Mouse (Mus musculus) MEL (cell line): ENCODE measurements around the gene Pgc. TPM values are rescaled to one million over a fixed set of nuclear protein-coding genes. Genes with fewer than 3 reads are reported as not detected.
A peak's percentile ranks its signal among the peaks of the same experiment; 100 is the strongest.

Experiments used
- DNase-seq: peaks from one replicate; pipeline ENCODE4 v3.0.0; 2011; ENCODE audit warnings: low read depth, low spot score
- H3K27ac ChIP-seq: 2 replicates; pipeline ENCODE4 v1.5.1; 2012; ENCODE audit warnings: low read depth, mild to moderate bottlenecking, control low read depth, low read length, moderate library complexity; ENCODE audit not compliant: control insufficient read depth
- H3K27me3 ChIP-seq, 2 experiments: fragments of 150-350 bp in 1 of 2; sonication (generic) in 1 of 2; 2 replicates each; pipeline ENCODE4 v1.6.1; 2012; ENCODE audit warnings: low read length in 2 of 2, mild to moderate bottlenecking in 2 of 2, improper control_type of control experiment in 1 of 2, moderate library complexity in 1 of 2; ENCODE audit not compliant: insufficient read depth in 2 of 2, control insufficient read depth in 1 of 2
- H3K36me3 ChIP-seq, 2 experiments: 2 replicates each; pipeline ENCODE4 v1.6.1; 2012 to 2014; ENCODE audit warnings: low read length in 2 of 2, improper control_type of control experiment in 1 of 2, inconsistent platforms in 1 of 2, mild to moderate bottlenecking in 1 of 2; ENCODE audit not compliant: insufficient read depth in 2 of 2, control insufficient read depth in 1 of 2
- H3K4me1 ChIP-seq, 2 experiments: fragments of 150-350 bp in 1 of 2; sonication (generic) in 1 of 2; 2 replicates each; pipeline ENCODE4 v1.6.1; 2012; ENCODE audit warnings: low read length in 2 of 2, improper control_type of control experiment in 1 of 2, mild to moderate bottlenecking in 1 of 2; ENCODE audit not compliant: insufficient read depth in 2 of 2, control insufficient read depth in 1 of 2
- H3K4me3 ChIP-seq, 2 experiments: fragments of 150-350 bp in 1 of 2; sonication (generic) in 1 of 2; 2 replicates each; pipeline ENCODE4 v1.5.1; 2012; ENCODE audit warnings: low read depth in 2 of 2, low read length in 2 of 2, mild to moderate bottlenecking in 2 of 2, moderate library complexity in 2 of 2, control low read depth in 1 of 2, improper control_type of control experiment in 1 of 2; ENCODE audit not compliant: control insufficient read depth in 1 of 2, insufficient read depth in 1 of 2
- H3K79me2 ChIP-seq: 2 replicates; pipeline ENCODE4 v1.6.1; 2012; ENCODE audit warnings: mild to moderate bottlenecking, low read length, moderate library complexity; ENCODE audit not compliant: control insufficient read depth, poor library complexity, insufficient read depth
- H3K9ac ChIP-seq: 2 replicates; pipeline ENCODE4 v1.6.1; 2012; ENCODE audit warnings: low read depth, mild to moderate bottlenecking, control low read depth, low read length, moderate library complexity; ENCODE audit not compliant: control insufficient read depth, poor library complexity, severe bottlenecking
- H3K9me3 ChIP-seq: fragments of 150-350 bp; sonication (generic); replicated peaks from 2 replicates; pipeline ENCODE4 v1.6.1; 2012; ENCODE audit warnings: mild to moderate bottlenecking, low read length, improper control_type of control experiment, moderate library complexity; ENCODE audit not compliant: insufficient read depth
- BHLHE40 ChIP-seq: IDR thresholded peaks from 2 replicates; pipeline ENCODE4 v1.6.1; 2012; ENCODE audit warnings: low read depth, mild to moderate bottlenecking, inconsistent platforms, low read length, improper control_type of control experiment, borderline replicate concordance
- CHD2 ChIP-seq: IDR thresholded peaks from 2 replicates; pipeline ENCODE4 v1.6.1; 2011; ENCODE audit warnings: low read length, improper control_type of control experiment
- E2F4 ChIP-seq: IDR thresholded peaks from 2 replicates; pipeline ENCODE4 v1.6.1; 2011; ENCODE audit warnings: low read depth, low read length, improper control_type of control experiment, borderline replicate concordance
- EP300 ChIP-seq, 2 experiments: IDR thresholded peaks; 2 replicates each; pipeline ENCODE4 v1.6.1; 2011; ENCODE audit warnings: improper control_type of control experiment in 2 of 2, low read length in 2 of 2, low read depth in 1 of 2, mild to moderate bottlenecking in 1 of 2
- ETS1 ChIP-seq: IDR thresholded peaks from 2 replicates; pipeline ENCODE4 v1.6.1; 2012; ENCODE audit warnings: low read depth, mild to moderate bottlenecking, inconsistent platforms, low read length, improper control_type of control experiment, moderate library complexity
- GABPA ChIP-seq: IDR thresholded peaks from 2 replicates; pipeline ENCODE4 v1.6.1; 2012; ENCODE audit warnings: low read depth, mild to moderate bottlenecking, inconsistent platforms, low read length, improper control_type of control experiment, moderate library complexity
- GATA1 ChIP-seq: IDR thresholded peaks from 2 replicates; pipeline ENCODE4 v1.6.1; 2011; ENCODE audit warnings: low read depth, low read length, improper control_type of control experiment
- HCFC1 ChIP-seq: IDR thresholded peaks from 2 replicates; pipeline ENCODE4 v1.6.1; 2012; ENCODE audit warnings: low read depth, mild to moderate bottlenecking, inconsistent platforms, low read length, improper control_type of control experiment, moderate library complexity
- KAT2A ChIP-seq: conservative IDR thresholded peaks from 2 replicates; pipeline ENCODE4 v1.6.1; 2012; ENCODE audit warnings: low read depth, low read length, improper control_type of control experiment, inconsistent platforms
- MAFK ChIP-seq: IDR thresholded peaks from 2 replicates; pipeline ENCODE4 v1.6.1; 2011; ENCODE audit warnings: low read depth, mild to moderate bottlenecking, low read length, improper control_type of control experiment, borderline replicate concordance
- MAX ChIP-seq: IDR thresholded peaks from 2 replicates; pipeline ENCODE4 v1.6.1; 2011; ENCODE audit warnings: low read length, improper control_type of control experiment
- MAZ ChIP-seq: IDR thresholded peaks from 2 replicates; pipeline ENCODE4 v1.6.1; 2012; ENCODE audit warnings: low read depth, mild to moderate bottlenecking, inconsistent platforms, low read length, improper control_type of control experiment
- MEF2A ChIP-seq: IDR thresholded peaks from 2 replicates; pipeline ENCODE4 v1.6.1; 2014; ENCODE audit warnings: low read depth, mild to moderate bottlenecking, inconsistent platforms, low read length, improper control_type of control experiment; ENCODE audit not compliant: poor library complexity, insufficient replicate concordance, severe bottlenecking; ENCODE audit errors: extremely low read depth
- MYB ChIP-seq: IDR thresholded peaks from 2 replicates; pipeline ENCODE4 v1.6.1; 2011; ENCODE audit warnings: mild to moderate bottlenecking, low read depth, low read length, improper control_type of control experiment
- MYC ChIP-seq: IDR thresholded peaks from 2 replicates; pipeline ENCODE4 v1.6.1; 2011; ENCODE audit warnings: low read depth, mild to moderate bottlenecking, low read length, improper control_type of control experiment, moderate library complexity
- NELFE ChIP-seq: IDR thresholded peaks from 2 replicates; pipeline ENCODE4 v1.6.1; 2011; ENCODE audit warnings: low read depth, low read length, improper control_type of control experiment
- NRF1 ChIP-seq: IDR thresholded peaks from 2 replicates; pipeline ENCODE4 v1.6.1; 2014; ENCODE audit warnings: low read depth, mild to moderate bottlenecking, inconsistent platforms, low read length, improper control_type of control experiment, moderate library complexity; ENCODE audit not compliant: poor library complexity, insufficient read depth, severe bottlenecking
- POLR2A ChIP-seq, 2 experiments: IDR thresholded peaks; 2 replicates each; pipeline ENCODE4 v1.6.1; 2011 to 2012; ENCODE audit warnings: low read length in 2 of 2, mild to moderate bottlenecking in 2 of 2, control low read depth in 1 of 2, improper control_type of control experiment in 1 of 2, low read depth in 1 of 2, moderate library complexity in 1 of 2; ENCODE audit not compliant: control insufficient read depth in 1 of 2, insufficient read depth in 1 of 2, poor library complexity in 1 of 2
- POLR2AphosphoS5 ChIP-seq: IDR thresholded peaks from 2 replicates; pipeline ENCODE4 v1.6.1; 2012; ENCODE audit warnings: low read depth, borderline replicate concordance, mild to moderate bottlenecking, inconsistent platforms, low read length, moderate library complexity, mixed read lengths
- RAD21 ChIP-seq: IDR thresholded peaks from 2 replicates; pipeline ENCODE4 v1.6.1; 2011; ENCODE audit warnings: mild to moderate bottlenecking, low read depth, low read length, improper control_type of control experiment
- RCOR1 ChIP-seq: IDR thresholded peaks from 2 replicates; pipeline ENCODE4 v1.6.1; 2012; ENCODE audit warnings: low read depth, mild to moderate bottlenecking, inconsistent platforms, low read length, improper control_type of control experiment
- SMC3 ChIP-seq: IDR thresholded peaks from 2 replicates; pipeline ENCODE4 v1.6.1; 2011; ENCODE audit warnings: low read depth, low read length, improper control_type of control experiment
- TAL1 ChIP-seq: IDR thresholded peaks from 2 replicates; pipeline ENCODE4 v1.6.1; 2012; ENCODE audit warnings: mild to moderate bottlenecking, inconsistent platforms, low read length, moderate library complexity, mixed read lengths
- TBP ChIP-seq: IDR thresholded peaks from 2 replicates; pipeline ENCODE4 v1.8.0; 2011; ENCODE audit warnings: low read depth, low read length, improper control_type of control experiment
- UBTF ChIP-seq: IDR thresholded peaks from 2 replicates; pipeline ENCODE4 v1.6.1; 2012; ENCODE audit warnings: low read depth, mild to moderate bottlenecking, inconsistent platforms, low read length, improper control_type of control experiment, moderate library complexity, borderline replicate concordance; ENCODE audit not compliant: insufficient read depth
- USF2 ChIP-seq, 2 experiments: IDR thresholded peaks; 2 replicates each; pipeline ENCODE4 v1.6.1; 2011 to 2012; ENCODE audit warnings: improper control_type of control experiment in 2 of 2, low read length in 2 of 2, borderline replicate concordance in 1 of 2, inconsistent platforms in 1 of 2, low read depth in 1 of 2, mild to moderate bottlenecking in 1 of 2; ENCODE audit not compliant: insufficient read depth in 1 of 2
- ZC3H11A ChIP-seq: IDR thresholded peaks from 2 replicates; pipeline ENCODE4 v1.6.1; 2012; ENCODE audit warnings: low read depth, mild to moderate bottlenecking, inconsistent platforms, low read length, improper control_type of control experiment
- ZKSCAN1 ChIP-seq: IDR thresholded peaks from 2 replicates; pipeline ENCODE4 v1.6.1; 2012; ENCODE audit warnings: low read depth, mild to moderate bottlenecking, inconsistent platforms, low read length, improper control_type of control experiment, moderate library complexity
- ZMIZ1 ChIP-seq: IDR thresholded peaks from 2 replicates; pipeline ENCODE4 v1.6.1; 2012; ENCODE audit warnings: low read depth, mild to moderate bottlenecking, inconsistent platforms, low read length, improper control_type of control experiment, moderate library complexity
- ZNF384 ChIP-seq: IDR thresholded peaks from 2 replicates; pipeline ENCODE4 v1.6.1; 2012; ENCODE audit warnings: low read depth, mild to moderate bottlenecking, inconsistent platforms, low read length, improper control_type of control experiment
- polyA plus RNA-seq, 2 experiments: library from polyadenylated mRNA; stranded (reverse) in 1 of 2; unstranded in 1 of 2; fragments of >175 nt in 1 of 2; fragments of >200 nt in 1 of 2; gene quantifications; 2 replicates each; pipeline versions ENCODE4 v1.2.1 to v1.2.4; 2012; ENCODE audit warnings: low replicate concordance in 2 of 2, low read depth in 1 of 2; ENCODE audit not compliant: insufficient read length in 2 of 2, insufficient read depth in 1 of 2, missing spikeins in 1 of 2
- total RNA-seq: library from RNA; depleted of rRNA; stranded (reverse); fragments of 300-350 nt; gene quantifications from 2 replicates; pipeline ENCODE4 v1.2.3, GENCODE M21; 2012

The Pgc gene
- total and polyA plus RNA-seq, 3 experiments = not detected

- TF ChIP-seq UBTF = no peak
- no peak for TF ChIP-seq ETS1
- no peak for TF ChIP-seq RCOR1
- TF ChIP-seq NRF1 = no peak
- TF ChIP-seq EP300 (IDR thresholded peaks at IDR 0.05; ENCODE audit: low read depth in 1 of 2, low read length in 2 of 2) = no peak
- TF ChIP-seq MAFK = no peak
- no peak for TF ChIP-seq USF2 (IDR thresholded peaks at IDR 0.05; ENCODE audit: borderline replicate concordance in 1 of 2, insufficient read depth in 1 of 2, low read depth in 1 of 2, low read length in 2 of 2)
- no peak for TF ChIP-seq ZNF384
- no peak for TF ChIP-seq ZMIZ1
- no peak for TF ChIP-seq POLR2A (IDR thresholded peaks at IDR 0.05; ENCODE audit: control insufficient read depth in 1 of 2, insufficient read depth in 1 of 2, low read depth in 1 of 2, low read length in 2 of 2, poor library complexity in 1 of 2)
- no peak for TF ChIP-seq TBP
- TF ChIP-seq TAL1 = no peak
- TF ChIP-seq POLR2AphosphoS5 = no peak
- no peak for TF ChIP-seq MAZ
- TF ChIP-seq MYC = no peak
- no peak for TF ChIP-seq ZC3H11A
- Histone ChIP-seq H3K9ac (peak within 1 kb of the TSS; percentile 84), H3K4me3 (peak within 1 kb of the TSS; percentile 53 to 88), H3K36me3 (peaks cover 0 to 5% of the 10 kb centered on the region in 2 experiments; a peak in 2 of 4 replicates), H3K4me1 (peaks cover 0 to 10% of the 10 kb centered on the region in 2 experiments; a peak in 3 of 4 replicates), H3K27ac (no peak within 1 kb of the TSS), H3K27me3 (no peaks in the 10 kb centered on the region), H3K9me3 (no peaks in the 10 kb centered on the region), H3K79me2 (no peaks in the 10 kb centered on the region; the same call in 1 of the 2 replicates)
- no peak for DNase-seq
Measured at GRCm38 (mm10) chr17:47694442-47694502, 32.4 kb upstream of the Pgc start, which contains the start of gene Gm21981. Gm21981 (minus strand) TSS chr17:47694455.

- Histone ChIP-seq H3K36me3 (0 out of 4 replicates have a peak, but pooled peaks cover 0 to 2% of the 10 kb centered on the region in 2 experiments), H3K79me2 (no peaks in the 10 kb centered on the region; the same call in 1 of the 2 replicates), H3K4me3 (peak within 1 kb of the TSS; percentile 53 to 88), H3K9me3 (no peaks in the 10 kb centered on the region), H3K27ac (no peak within 1 kb of the TSS), H3K9ac (peak within 1 kb of the TSS; percentile 84), H3K27me3 (no peaks in the 10 kb centered on the region), H3K4me1 (peaks cover 0 to 10% of the 10 kb centered on the region in 2 experiments; a peak in 2 of 4 replicates)
- peak; percentile 92 for DNase-seq
- TF ChIP-seq SMC3 = peak; percentile 73
- TF ChIP-seq ZC3H11A = peak; percentile 39; the same call in 1 of the 2 replicates
- TF ChIP-seq MYC = no peak
- TF ChIP-seq RCOR1 = no peak
- 0 out of 2 replicates have a peak, but pooled peaks have one; percentile 26 for TF ChIP-seq NELFE
- TF ChIP-seq RAD21 = peak; percentile 63
- no peak for TF ChIP-seq MAFK
- peak; percentile 78 for TF ChIP-seq HCFC1
- TF ChIP-seq MYB = no peak
- TF ChIP-seq ZKSCAN1 = no peak
- TF ChIP-seq CHD2 = no peak
- TF ChIP-seq KAT2A = no peak; the same call in 1 of the 2 replicates
- no peak for TF ChIP-seq GABPA
- TF ChIP-seq MAX = no peak
- no peak for TF ChIP-seq BHLHE40
- TF ChIP-seq NRF1 = peak; percentile 71
- TF ChIP-seq GATA1 = no peak
- no peak for TF ChIP-seq MEF2A
- no peak for TF ChIP-seq E2F4
Measured at GRCm38 (mm10) chr17:47694503-47695336, 31.9 kb upstream of the Pgc start, which contains the start of gene Prickle4. Prickle4 (minus strand) TSS chr17:47694736.
